Mouse (Mus musculus): ENCODE measurements around the gene Eea1. TPM values are rescaled to one million over a fixed set of nuclear protein-coding genes. Genes with fewer than 3 reads are reported as not detected.

The Eea1 gene
- polyA plus RNA-seq (2015; fragmentation: Nextera tagmentation; extraction: Ambion mirVana), result 19.8 and 20.5 TPM in 2 replicates

GRCm38 (mm10) chr10:95940046-95940900 is at the start of gene Eea1:
TSS of gene Eea1 (plus strand) at chr10:95940650.

Other genes starting within 250 kb of the Eea1 start
- not detected in 2 replicates for gene Gm33543, start 97.7 kb upstream of the Eea1 start, polyA plus RNA-seq (2015; fragmentation: Nextera tagmentation; extraction: Ambion mirVana)
- gene Gm5426, start 196.0 kb downstream of the Eea1 start, polyA plus RNA-seq (2015; fragmentation: Nextera tagmentation; extraction: Ambion mirVana), result not detected in 2 replicates